Mouse (Mus musculus): ENCODE measurements around the gene Ccni.

Gene Ccni

DNA sequence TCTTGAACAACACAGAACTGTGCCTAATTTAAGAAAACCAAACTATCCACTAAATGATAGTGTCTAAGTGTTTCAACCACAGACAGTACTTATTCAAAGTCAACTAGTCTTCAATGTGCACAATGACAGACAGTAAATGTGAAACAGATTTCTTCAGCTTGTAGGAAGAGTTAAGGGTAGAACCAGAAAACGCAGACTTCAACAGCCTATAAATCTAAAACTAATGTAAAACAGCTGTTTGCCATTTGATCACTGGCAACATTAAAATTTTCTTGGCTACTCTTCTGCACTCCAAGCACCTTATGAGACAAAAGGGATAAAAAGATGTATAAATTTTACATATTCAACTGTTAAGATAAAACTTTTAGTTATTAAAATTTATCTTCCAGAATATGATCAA is 5.1 kb downstream of the Ccni start:
- no peak for DNase-seq (ENCODE audit: low spot score in 2 of 2)

DNA sequence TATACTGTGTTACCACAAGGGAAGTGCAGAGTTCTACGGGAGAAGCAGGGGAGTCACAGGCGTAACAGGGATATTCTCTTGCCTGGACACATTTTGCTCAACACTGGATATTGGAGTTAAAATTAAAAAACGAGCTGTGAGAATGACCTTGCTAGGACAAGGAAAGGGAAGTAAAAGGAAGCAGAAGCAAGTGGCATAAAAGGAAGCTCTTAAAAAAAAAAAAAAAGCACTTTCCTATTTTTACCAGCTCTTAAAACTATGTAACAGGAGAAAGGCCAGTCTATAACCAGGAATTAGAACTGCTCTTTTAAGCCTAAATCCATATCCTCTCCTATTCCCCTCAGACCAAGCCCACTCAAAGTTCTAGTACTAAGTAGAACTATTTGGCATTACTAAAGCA is 8.1 kb downstream of the Ccni start:
- no peak for DNase-seq (ENCODE audit: low spot score in 2 of 2)

DNA sequence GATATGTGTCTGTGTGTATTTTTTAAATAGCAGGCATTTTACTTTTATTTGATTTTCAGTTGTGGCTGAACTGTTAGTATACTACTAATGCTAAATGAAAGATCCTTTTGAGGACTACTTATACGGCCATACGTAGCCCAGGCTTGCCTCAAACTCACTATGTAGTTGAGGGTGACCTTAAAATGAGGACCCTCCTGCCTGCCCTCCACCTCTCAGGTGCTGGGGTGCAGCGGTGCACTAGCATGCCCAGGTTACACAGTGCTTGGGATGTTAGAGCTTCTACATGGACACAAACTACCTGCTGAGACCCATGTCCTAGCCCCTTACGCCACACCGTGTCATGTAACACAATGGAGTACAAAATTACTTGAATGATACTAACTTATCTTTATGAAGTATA is 15.9 kb downstream of the Ccni start:
- no peak for DNase-seq (ENCODE audit: low spot score in 2 of 2)

DNA sequence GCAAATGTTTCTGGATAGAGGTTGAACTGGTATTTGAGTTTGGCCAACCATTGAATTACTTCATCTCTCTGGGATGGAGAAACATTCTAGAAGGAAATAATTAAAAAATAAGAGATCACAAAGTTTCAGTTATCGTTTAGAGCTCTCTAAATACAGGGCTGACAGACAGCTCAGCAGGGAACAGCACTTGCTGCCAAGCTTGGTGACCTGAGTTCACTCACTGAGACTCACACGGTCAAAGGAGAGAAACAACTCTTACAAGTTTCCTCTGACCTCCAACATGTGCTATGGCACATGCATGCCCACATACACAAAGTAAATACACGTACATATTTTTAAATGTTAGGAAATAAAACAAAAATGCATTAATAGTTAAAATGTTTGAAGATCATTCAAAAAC is 16.7 kb downstream of the Ccni start:
- peak in 1 of 2 experiments; percentile 19 for DNase-seq (ENCODE audit: low spot score in 2 of 2)

DNA sequence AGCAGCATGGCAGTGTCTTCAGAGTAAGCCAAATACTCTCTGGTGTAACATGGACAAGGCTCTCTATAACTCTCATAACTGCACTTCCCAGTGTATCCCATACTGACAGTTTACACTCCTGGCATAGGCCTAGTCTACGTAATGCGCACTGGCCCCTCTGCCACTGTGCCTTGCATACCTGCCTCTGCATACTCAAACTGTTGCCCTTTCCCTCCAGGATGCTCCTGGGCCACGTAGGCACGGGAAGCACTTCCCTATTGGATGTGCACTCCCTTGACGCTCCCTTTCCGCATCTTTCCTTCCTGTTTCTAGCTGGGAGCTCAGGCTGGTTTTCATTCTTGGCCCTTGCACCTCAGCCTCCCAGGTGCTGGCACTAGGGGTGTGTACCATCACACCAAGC is 21.7 kb downstream of the Ccni start:
- DNase-seq (ENCODE audit: low spot score in 2 of 2), result no peak

DNA sequence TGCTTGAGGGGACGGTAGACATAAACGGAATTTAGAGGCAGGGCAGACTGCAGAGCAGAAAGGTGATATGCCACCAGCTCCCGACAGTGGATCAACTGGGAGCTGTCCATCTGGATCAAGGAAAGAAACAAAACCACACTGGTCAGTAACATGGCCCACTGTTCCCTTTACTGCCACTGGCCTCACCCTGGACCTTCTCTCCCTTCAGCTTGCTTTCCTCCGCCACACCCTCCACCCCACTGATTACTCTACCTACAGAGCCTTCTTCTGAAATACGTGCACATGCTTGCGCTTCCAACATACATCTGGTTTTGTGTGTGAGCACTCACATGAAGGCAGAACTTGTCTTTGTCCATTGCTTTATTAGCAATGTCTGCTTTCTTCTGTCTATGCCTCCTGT is 23.0 kb downstream of the Ccni start:
- DNase-seq (ENCODE audit: low spot score in 2 of 2), result no peak

DNA sequence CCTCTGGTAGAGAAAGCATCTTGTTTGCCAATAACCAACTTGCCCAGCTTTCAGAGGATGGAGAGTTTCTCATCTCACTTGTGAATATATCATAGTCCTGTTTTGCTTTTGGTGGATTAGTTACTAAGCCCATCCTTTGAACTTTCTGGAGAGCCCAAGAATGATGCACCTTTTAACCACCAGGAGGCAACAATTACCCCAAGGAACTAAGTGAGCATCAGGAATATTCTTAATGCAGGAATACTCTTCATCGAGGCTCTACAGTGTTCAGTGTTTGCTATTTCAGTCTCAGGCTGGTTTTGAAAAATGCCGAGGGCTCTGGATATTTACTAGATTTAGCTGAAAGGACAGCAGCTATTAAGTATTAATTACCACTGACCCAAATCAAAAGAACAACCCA is 26.0 kb downstream of the Ccni start:
- DNase-seq (ENCODE audit: low spot score in 2 of 2), result peak in 1 of 2 experiments; percentile 16

DNA sequence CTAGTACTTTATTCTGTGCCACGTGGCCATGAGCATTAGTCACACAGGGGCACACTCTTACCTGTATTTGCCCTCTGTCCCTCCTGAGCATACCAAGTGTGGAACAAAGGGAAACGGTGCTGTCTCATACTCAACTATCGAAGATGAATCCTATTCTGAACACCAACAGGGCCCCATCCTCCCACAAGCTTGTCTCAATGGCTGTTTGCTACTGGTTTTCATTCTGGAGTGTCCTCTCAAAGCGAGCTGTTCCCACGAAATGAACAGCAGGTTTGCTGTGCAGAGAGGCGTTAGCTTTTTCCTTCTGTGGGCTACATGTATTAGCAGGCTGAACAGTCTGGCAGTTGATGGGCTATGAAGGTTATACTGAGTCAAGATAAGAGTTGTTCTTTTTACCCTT is 27.7 kb downstream of the Ccni start:
- DNase-seq (ENCODE audit: low spot score in 2 of 2), result no peak

DNA sequence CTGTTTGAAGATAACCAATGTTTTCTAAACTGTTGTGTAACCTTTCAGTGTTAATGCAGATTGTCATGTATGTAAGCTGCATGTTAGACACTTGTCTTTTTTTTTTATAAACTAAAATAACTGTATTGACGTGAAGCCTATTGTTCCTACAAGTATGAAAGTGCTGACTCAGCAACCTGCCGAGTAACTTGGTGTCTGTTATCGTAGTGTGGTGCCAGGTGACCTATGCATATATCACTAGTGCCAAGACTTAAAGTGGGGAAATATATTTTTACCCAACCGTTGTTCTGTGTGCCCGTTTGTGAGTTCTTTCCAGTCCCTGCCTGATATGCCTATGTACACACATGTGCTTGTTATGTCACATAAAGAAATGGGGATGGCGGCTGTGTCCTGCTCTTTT is 31.6 kb downstream of the Ccni start:
- DNase-seq (ENCODE audit: low spot score in 2 of 2), result no peak

DNA sequence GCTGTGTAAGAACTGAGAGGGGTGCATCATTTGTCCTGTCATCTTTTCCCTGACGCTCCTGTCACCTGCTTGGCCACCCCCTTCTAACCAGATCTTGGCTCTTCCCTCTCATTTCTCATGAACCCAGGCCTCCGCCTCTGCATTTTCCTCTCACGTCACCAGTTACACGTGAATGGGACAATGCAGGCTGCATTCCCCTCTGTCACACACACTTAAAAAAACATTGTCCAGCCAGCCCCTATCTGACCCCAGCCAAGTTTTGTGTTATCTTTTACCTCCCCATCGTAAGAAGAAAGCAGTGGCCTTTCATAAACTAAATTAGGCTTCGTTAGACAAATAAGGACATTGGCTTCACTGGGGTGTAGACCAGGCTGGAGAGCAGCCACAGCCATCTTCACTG is 33.8 kb downstream of the Ccni start:
- no peak for DNase-seq (ENCODE audit: low spot score in 2 of 2)

DNA sequence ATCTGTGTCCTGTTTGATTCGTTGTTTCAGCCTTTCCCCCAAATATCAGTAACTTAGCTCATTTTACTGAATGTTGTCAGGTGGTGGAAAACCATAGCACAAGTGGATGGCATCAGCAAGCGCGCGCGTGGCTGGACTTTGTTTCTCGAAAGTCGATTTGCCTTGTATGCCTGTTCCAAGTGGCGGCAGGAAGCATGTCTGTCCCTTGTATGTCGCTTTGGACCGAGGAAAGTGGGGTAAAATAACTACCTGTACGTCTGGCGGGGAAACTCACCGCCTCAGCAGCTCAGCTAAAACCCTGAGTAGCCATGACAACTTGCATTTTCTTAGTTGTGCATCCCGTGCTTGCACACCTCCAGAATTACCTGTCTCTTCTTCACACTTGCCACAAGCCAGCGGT is 34.9 kb downstream of the Ccni start:
- no peak for DNase-seq (ENCODE audit: low spot score in 2 of 2)

DNA sequence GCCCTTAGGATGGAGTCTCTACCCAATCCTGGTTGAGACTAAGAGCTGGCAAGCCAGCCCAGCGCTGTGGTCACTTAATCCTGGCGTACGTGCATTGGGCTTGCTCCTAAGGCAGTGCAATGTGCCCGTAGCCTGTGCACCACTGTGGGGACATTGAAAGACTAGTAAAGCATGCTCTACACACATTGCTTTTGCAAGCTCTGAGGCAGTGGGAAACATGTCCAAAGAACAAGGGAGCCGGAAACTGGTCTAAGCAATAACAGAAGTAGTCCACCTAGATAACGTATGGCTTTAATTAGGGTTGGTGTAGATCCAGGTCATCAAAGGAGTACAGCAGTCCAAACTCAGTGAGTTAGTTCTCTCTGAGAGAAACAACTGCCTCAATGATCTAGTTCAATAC is 37.6 kb downstream of the Ccni start:
- DNase-seq (ENCODE audit: low spot score in 2 of 2), result no peak

DNA sequence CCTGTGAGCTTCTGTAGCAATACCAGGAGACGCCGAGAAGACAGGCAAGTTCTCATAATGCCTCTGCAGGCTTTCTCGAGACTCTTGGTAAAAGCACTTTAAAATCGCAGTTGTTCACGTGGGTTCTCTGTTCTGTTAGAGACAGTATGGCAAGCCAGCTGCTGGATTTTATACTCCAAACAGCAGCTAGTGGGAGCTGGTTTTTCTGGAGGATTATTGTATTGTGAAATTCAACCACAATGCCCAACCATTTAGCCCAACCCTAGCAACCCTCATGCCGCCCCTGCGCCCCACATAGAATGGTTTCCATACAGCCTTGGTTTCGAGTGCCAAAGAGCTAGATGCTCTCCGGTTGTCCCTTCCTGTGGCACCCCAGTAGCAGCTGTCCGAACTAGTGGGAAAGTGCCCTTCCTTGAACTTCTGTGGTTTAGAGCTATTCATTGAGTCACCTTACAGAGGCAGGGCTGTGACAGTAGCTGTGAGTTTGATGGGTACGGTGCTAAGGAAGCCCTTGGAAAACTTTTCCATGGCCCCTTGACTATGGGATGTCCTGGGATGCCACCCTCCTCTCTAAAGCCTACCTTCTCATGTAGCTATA is 38.3 kb downstream of the Ccni start:
- DNase-seq (ENCODE audit: low spot score in 2 of 2), result no peak

DNA sequence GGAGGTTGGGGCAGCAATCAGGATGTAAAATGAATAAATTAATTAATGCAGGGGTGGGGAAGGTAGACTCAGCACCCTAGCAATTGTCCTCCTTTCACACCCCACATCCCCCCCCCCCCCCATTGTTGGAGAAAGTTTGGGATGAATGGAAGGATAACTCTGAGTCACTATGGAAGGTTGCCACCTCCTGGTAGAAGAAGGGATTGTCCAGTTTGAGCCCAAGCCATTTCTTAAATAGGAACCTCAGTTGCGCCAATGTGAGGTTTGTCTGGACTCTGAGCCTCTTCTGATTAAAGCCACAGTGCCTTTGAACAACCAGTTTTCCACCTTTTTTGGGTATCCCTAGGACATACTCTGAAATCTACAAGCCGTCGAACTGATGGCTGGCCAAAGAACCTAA is 42.8 kb downstream of the Ccni start:
- DNase-seq (ENCODE audit: low spot score in 2 of 2), result peak in 1 of 2 experiments; percentile 65

DNA sequence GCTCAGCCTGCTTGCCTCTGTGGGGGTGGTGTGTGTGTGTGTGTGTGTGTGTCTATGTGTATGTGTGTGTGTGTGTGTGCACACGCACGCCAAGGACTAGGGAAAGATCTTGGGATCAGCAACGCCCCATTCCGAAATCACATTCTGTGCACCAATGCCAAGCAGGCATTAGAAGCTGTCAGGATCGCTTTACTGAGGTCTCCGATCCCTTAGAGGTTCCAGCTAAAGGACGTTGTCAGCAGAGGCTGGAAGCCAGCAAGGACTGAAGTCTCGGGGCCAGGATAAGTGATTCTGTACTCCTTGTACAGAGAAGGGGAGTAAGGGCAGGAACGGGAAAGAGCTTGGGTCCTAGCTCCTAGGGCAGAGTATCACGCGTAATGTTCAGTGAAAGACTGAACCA is 51.9 kb downstream of the Ccni start:
- no peak for DNase-seq (ENCODE audit: low spot score in 2 of 2)

DNA sequence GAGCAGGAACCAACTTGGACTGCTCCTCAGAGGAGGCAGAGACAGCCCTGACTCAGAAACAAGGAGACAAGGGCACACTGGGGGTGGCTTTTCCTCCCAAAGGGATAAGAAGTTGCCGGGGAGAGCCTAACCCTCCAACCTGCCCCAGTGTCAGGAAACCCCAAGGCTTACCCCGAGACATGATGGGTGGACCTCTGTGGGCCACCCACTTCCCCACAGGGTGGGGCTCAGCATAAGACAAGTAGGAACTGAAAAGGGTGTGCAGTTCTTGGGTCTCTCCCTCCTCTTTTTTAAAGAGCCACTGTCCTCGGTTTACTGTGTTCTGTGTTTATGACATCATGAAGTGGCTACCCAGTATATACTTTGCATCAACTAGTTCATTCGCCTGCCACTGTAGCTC is 53.8 kb downstream of the Ccni start:
- DNase-seq (ENCODE audit: low spot score in 2 of 2), result no peak

DNA sequence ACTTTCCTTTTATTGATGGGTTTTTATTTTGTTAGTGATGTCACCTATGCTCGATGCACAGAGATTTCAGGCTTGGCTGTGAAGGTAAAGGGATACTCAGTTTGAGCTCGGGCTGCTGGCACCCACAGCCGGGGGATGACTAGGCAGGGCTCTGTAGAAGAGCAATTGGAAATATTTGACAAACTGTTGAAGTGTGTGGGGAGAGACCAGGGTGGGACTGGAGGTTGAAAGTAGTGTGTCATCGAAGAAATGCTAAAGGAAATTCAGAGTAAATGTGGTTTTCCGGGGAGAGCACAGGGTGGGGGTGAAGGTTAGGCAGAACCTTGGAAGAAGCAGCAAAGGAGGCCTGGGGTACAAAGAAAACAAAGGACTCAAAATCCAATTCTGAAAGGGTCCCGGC is 54.3 kb downstream of the Ccni start:
- no peak for DNase-seq (ENCODE audit: low spot score in 2 of 2)

DNA sequence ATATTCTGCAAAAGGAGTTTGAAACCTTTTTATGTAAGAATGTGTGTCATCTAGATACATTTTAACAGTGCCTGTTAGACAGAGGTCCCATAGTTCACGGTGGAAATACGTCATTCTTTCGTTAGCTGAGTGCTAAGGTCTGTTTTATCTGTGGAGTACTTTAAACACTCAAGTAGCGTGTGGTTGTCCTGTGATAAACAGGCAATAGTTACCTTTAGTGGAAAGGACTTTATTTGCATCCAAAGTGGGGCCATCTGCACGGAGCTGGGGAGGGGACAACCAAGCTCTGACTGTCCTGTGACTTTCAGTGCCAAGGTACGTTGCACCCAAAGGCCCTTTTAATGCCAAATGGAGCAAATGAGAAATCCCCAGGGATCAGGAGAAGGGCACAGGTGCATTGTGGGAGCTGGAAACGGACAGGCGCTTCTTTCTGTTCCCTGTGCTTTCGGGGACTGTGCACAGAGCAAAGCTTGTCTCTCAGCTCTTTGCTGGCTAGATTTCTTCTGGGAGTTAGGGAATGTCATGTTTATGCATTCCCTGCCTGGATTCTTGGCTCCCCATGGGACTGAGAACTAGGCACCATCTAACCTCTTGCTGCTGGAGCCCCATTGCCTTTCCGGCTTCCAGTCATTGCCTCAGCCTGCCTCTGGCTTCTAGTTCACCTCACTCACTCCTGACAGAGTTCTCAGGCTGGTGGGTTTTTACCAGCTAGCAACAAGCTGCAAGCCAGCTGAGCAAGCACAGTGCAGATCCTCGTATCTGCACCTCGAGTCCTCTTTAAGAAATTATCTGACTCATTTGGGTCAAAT is 56.1 kb downstream of the Ccni start:
- DNase-seq (ENCODE audit: low spot score in 2 of 2), result peak in 1 of 2 experiments; percentile 37

DNA sequence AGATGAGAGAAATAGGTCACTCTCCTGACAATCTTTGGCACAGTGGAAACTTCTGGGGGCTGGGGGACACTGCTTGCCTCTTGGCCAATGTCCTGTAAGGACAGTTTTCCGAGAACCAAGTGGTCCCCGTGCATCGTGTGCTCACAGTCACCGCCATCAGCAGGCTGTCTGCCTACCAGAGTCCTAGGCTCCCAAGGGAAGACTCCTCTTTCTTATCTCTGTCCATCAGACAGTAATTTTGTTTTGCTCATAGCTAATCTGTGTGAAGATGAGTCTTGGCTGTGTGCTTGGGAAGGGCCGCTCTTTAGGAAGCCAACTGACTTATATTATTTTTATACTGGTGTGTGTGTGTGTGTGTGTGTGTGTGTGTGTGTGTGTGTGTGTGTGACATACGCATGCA is 60.8 kb downstream of the Ccni start:
- DNase-seq (ENCODE audit: low spot score in 2 of 2), result no peak

DNA sequence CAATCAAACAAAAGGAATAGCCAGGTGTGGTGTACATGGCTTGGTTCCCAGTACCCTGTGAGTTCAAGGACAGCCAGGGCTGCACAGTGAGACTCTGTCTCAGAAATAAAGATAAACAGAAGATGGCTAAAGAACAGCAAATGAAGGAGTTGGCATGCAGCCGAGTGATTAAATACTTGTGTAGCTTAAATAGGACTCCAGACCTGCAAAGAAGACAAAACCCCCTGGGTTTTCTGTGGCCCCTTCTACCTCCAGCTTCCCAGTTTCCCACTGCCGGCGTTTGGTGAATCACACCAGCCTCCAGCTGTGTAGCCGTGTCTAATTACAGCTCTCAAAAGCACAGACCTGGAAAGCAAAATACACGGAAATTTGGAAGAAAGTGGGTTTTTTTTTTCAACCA is 61.4 kb downstream of the Ccni start:
- DNase-seq (ENCODE audit: low spot score in 2 of 2), result no peak

DNA sequence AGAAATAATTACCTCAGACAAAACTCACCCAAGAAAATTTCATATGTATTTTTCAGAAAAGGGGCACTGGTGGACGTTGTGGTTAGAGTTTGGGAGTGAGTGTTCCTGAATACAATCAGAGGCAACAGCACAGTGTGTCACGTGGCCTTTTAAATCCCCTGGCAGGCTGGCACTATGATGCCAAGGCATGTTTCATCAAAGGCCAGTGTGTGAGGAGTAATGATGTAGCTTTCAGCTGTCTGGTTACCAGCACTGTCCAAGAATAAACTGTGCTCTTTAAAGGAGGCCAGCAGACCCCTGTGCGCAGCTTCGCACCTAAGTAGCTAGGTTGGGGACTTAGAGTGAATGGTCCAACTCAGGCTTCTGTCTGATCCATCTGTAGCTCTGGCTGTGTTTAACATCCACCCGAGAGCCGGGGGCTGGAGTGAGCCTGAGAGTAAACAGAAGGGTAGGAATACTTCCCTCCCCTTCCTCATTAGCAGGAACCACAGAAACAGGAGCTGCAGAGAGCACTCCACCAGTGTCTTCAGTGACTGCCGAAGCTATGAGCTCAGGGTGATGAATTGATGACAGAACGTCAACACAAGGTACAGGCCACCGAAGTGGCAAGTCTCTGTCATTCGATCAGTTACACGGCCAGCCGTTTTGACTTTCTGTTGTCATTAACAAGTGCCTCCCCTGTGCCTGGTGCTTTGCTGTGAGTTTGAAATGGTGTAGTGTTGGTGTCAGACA is 62.8 kb downstream of the Ccni start:
- DNase-seq (ENCODE audit: low spot score in 2 of 2), result no peak

DNA sequence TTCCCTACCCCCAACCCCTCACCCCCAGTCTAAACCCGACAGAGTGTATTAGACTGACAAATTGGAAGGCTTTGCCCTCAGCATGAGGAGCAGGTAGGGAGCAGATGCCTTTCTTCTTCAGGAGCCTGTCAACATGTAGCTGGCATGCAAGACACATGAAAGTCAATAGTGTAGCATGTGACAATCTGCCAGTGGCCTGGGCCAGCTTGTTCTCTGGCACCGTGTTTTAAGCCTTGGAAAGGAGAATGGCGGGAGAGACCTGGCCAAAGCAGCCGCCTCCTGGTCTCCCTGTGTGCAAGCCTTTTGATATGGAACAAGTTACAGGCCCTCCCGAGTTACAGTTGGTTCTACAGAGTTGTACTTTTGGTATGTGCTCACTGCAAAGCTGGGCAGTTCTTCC is 65.5 kb downstream of the Ccni start:
- no peak for DNase-seq (ENCODE audit: low spot score in 2 of 2)

DNA sequence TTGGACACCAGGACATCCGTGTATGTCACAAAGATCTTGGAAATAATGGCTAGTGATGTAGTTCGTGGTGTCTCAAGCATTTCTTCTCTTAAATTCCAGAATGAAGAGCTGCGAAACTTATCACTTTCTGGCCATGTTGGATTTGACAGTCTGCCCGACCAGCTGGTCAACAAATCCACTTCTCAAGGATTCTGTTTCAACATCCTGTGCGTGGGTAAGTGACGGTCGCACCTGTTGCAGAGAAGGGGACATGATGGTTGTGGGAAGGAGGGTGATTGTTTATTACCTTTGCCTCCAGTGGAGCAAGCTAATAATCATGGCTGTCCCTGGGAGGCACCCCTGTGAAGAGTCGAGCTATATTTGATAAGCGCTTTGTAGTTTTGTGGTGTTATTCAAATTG is 66.9 kb downstream of the Ccni start:
- no peak for DNase-seq (ENCODE audit: low spot score in 2 of 2)
